11 mouse cellular contexts compared by ENCODE assay signal in the genomic region with DNA sequence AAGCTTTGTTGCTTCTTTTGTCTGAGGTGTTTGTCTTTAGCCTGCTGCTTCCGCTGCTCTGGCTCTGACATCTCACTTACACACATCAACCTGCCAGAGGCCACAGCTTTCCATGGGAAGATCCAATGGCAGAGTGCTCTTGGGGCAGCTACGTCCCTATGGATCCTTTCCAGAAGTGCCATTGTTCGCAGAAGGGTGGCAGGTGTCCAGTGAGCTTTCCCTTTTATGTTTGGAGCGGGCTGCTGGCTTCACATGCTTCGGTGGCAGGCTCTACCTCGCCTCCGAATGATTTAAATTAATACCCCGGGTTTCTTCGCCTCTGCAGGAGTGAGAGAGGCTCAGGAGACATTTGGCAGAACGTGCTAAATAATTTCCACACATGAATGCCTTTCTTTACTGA.
DNase-seq lines count a peak whose midpoint lies in the region; ATAC-seq lines count a peak whose summit lies in the region.
"Had no signal": no experiment of that assay in that cellular context is flagged by ENCODE, and none has a peak within 500 bp of the region (broad histone marks: within the 10 kb centered on the region; RNA-seq: fewer than 3 reads in every experiment).

No protein-coding gene starts in this region.

- H3K4me3 ChIP-seq in forebrain, embryonic 11.5 days (ENCODE audit: low read depth, low read length) = no peak overlapping the region
- H3K4me3 ChIP-seq in forebrain, embryonic 10.5 days = no peak overlapping the region
- H3K4me3 ChIP-seq in heart, embryonic 16.5 days (ENCODE audit: low read length) = no peak overlapping the region
- no peak overlapping the region for H3K4me3 ChIP-seq in midbrain, embryonic 13.5 days (replicated peaks)
- H3K4me3 ChIP-seq in kidney, embryonic 16.5 days (ENCODE audit: low read length) = no peak overlapping the region
- H3K4me3 ChIP-seq: megakaryocyte, embryonic 14.5 days had no signal

- peaks cover 2% of the 10 kb centered on the region; the same call in 1 of the 2 replicates for H3K27me3 ChIP-seq in forebrain, embryonic 11.5 days (ENCODE audit: control insufficient read depth, insufficient read depth, low read length)
- peaks cover 63% of the 10 kb centered on the region for H3K27me3 ChIP-seq in forebrain, embryonic 10.5 days (ENCODE audit: poor library complexity, severe bottlenecking)
- no peaks in the 10 kb centered on the region for H3K27me3 ChIP-seq in heart, embryonic 16.5 days (ENCODE audit: control insufficient read depth, insufficient read depth, low read length)
- no peaks in the 10 kb centered on the region for H3K27me3 ChIP-seq in midbrain, embryonic 13.5 days
- H3K27me3 ChIP-seq in kidney, embryonic 16.5 days (ENCODE audit: insufficient read depth, low read length) = no peaks in the 10 kb centered on the region
- H3K27me3 ChIP-seq: megakaryocyte, embryonic 14.5 days had no signal

- 47% methylated on average over 10 of the region's 10 CpGs for WGBS in forebrain, embryonic 11.5 days
- 67% methylated on average over 10 of the region's 10 CpGs for WGBS in forebrain, embryonic 10.5 days
- 47% methylated on average over 10 of the region's 10 CpGs for whole genome bisulfite sequencing in heart, embryonic 16.5 days
- whole genome bisulfite sequencing in midbrain, embryonic 13.5 days = 17% methylated on average over 10 of the region's 10 CpGs
- 49% methylated on average over 10 of the region's 10 CpGs for WGBS in kidney, embryonic 16.5 days

- H3K36me3 ChIP-seq in forebrain, embryonic 11.5 days (ENCODE audit: control insufficient read depth, insufficient read depth, low read length) = no peaks in the 10 kb centered on the region
- H3K36me3 ChIP-seq in forebrain, embryonic 10.5 days (replicated peaks) = no peaks in the 10 kb centered on the region
- H3K36me3 ChIP-seq in heart, embryonic 16.5 days (ENCODE audit: control insufficient read depth, insufficient read depth) = no peaks in the 10 kb centered on the region
- no peaks in the 10 kb centered on the region for H3K36me3 ChIP-seq in midbrain, embryonic 13.5 days
- H3K36me3 ChIP-seq in kidney, embryonic 16.5 days (ENCODE audit: insufficient read depth, low read length) = no peaks in the 10 kb centered on the region

- DNase-seq in forebrain, embryonic 11.5 days (ENCODE audit: low spot score) = peak; percentile 52
- no peak for DNase-seq in forebrain, embryonic 10.5 days (ENCODE audit: extremely low spot score, low spot score)
- peak; percentile 63 to 65 for DNase-seq in cerebellum, adult 18-20 months
- DNase-seq in spleen, postnatal 36 days (ENCODE audit: low spot score in 2 of 2) = no peak
- no peak for DNase-seq in ovary, postnatal 10 days (ENCODE audit: low spot score)
- DNase-seq: right cerebral cortex, postnatal 4 days had no signal

- H3K4me2 ChIP-seq in forebrain, embryonic 11.5 days (ENCODE audit: low read depth, low read length, severe bottlenecking) = no peak overlapping the region
- H3K4me2 ChIP-seq in heart, embryonic 16.5 days (ENCODE audit: low read depth, low read length) = peak overlapping the region; percentile 16; the same call in 1 of the 2 replicates
- no peak overlapping the region for H3K4me2 ChIP-seq in midbrain, embryonic 13.5 days (replicated peaks)
- no peak overlapping the region for H3K4me2 ChIP-seq in kidney, embryonic 16.5 days (replicated peaks; ENCODE audit: low read depth, low read length)
- H3K4me2 ChIP-seq: liver, embryonic 11.5 days had no signal

- no peak overlapping the region for H3K27ac ChIP-seq in forebrain, embryonic 11.5 days (ENCODE audit: low read depth, low read length)
- H3K27ac ChIP-seq in forebrain, embryonic 10.5 days = no peak overlapping the region
- no peak overlapping the region; the same call in 1 of the 2 replicates for H3K27ac ChIP-seq in heart, embryonic 16.5 days (ENCODE audit: low read length)
- H3K27ac ChIP-seq in midbrain, embryonic 13.5 days = peak overlapping the region; percentile 68
- no peak overlapping the region for H3K27ac ChIP-seq in kidney, embryonic 16.5 days (ENCODE audit: low read length)

- H3K4me1 ChIP-seq in forebrain, embryonic 11.5 days (replicated peaks; ENCODE audit: control insufficient read depth, insufficient read depth, low read length) = peaks cover 8% of the 10 kb centered on the region
- peaks cover 31% of the 10 kb centered on the region for H3K4me1 ChIP-seq in forebrain, embryonic 10.5 days
- peaks cover 14% of the 10 kb centered on the region for H3K4me1 ChIP-seq in heart, embryonic 16.5 days (ENCODE audit: control insufficient read depth, insufficient read depth, low read length)
- H3K4me1 ChIP-seq in midbrain, embryonic 13.5 days (replicated peaks) = peaks cover 28% of the 10 kb centered on the region
- peaks cover 19% of the 10 kb centered on the region for H3K4me1 ChIP-seq in kidney, embryonic 16.5 days (ENCODE audit: insufficient read depth, low read length)
- H3K4me1 ChIP-seq: megakaryocyte, embryonic 14.5 days had no signal

- no peaks in the 10 kb centered on the region for H3K9me3 ChIP-seq in forebrain, embryonic 11.5 days (ENCODE audit: control insufficient read depth, low read length)
- no peaks in the 10 kb centered on the region for H3K9me3 ChIP-seq in forebrain, embryonic 10.5 days
- H3K9me3 ChIP-seq in heart, embryonic 16.5 days (replicated peaks; ENCODE audit: control insufficient read depth, low read length) = no peaks in the 10 kb centered on the region
- H3K9me3 ChIP-seq in midbrain, embryonic 13.5 days = no peaks in the 10 kb centered on the region
- no peaks in the 10 kb centered on the region for H3K9me3 ChIP-seq in kidney, embryonic 16.5 days (ENCODE audit: low read length)

- H3K9ac ChIP-seq in forebrain, embryonic 11.5 days (ENCODE audit: low read length) = no peak overlapping the region
- H3K9ac ChIP-seq in heart, embryonic 16.5 days (ENCODE audit: low read length) = no peak overlapping the region
- no peak overlapping the region for H3K9ac ChIP-seq in midbrain, embryonic 13.5 days (replicated peaks)
- no peak overlapping the region for H3K9ac ChIP-seq in kidney, embryonic 16.5 days (replicated peaks; ENCODE audit: low read length)

- no peak for ATAC-seq in forebrain, embryonic 11.5 days (replicated peaks; ENCODE audit: low FRiP score)
- ATAC-seq in heart, embryonic 16.5 days (replicated peaks; ENCODE audit: extremely low read depth, insufficient read depth, low FRiP score) = no peak
- peak; percentile 76 for ATAC-seq in midbrain, embryonic 13.5 days
- ATAC-seq in kidney, embryonic 16.5 days (ENCODE audit: low FRiP score, low TSS enrichment) = no peak

Comparison
In these comparisons a context has a peak if more than half of its experiments do, and no peak if none do; other contexts are left out.
1. DNase-seq: peak in forebrain, embryonic 11.5 days (single experiment) and cerebellum, adult 18-20 months (2 of 2); none in forebrain, embryonic 10.5 days (single experiment), spleen, postnatal 36 days (0 of 2) and ovary, postnatal 10 days (single experiment).